30 mouse cellular contexts compared by ENCODE assay signal in the genomic region with DNA sequence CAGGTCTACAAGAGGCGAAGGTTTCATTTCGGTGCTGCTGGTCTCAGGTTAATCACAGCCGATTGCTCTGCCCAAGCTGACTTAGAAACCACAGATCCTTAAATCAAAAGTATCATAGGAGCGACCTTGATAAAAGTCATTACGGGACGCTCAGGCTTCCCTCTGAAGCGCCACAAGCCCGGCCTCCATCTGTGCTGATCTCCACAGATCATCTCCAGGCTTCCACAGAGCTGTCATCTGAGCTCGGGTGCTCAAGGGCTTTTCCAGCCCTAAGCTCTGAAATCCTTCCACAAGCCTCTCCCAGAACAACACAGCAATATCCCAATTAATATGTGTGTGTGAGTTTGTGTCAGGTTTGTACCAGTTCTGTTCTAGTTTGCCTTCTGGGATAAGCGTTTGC. TPM values are rescaled to one million over a fixed set of nuclear protein-coding genes. Genes with fewer than 3 reads are reported as not detected.
DNase-seq lines count a peak whose midpoint lies in the region; ATAC-seq lines count a peak whose summit lies in the region.
"Had no signal": no experiment of that assay in that cellular context is flagged by ENCODE, and none has a peak within 500 bp of the region (broad histone marks: within the 10 kb centered on the region; RNA-seq: fewer than 3 reads in every experiment).

No protein-coding gene starts in this region.

- no peak for DNase-seq in liver, embryonic 11.5 days (ENCODE audit: low spot score)
- DNase-seq in kidney, postnatal 4 days: no peak
- DNase-seq in midbrain, embryonic 14.5 days: no peak
- DNase-seq: B cell, adult 2 months; cerebellum, adult 11 months; cerebellum, adult 9-10 months; cerebellum, postnatal 36 days; gastrocnemius, postnatal 14 days; heart, postnatal 14 days; kidney, adult 11 months; kidney, postnatal 14 days; lung, adult 18-20 months; lung, postnatal 4 days; right cerebral cortex, adult 18-20 months; thymus, postnatal 4 days had no signal

- H3K27ac ChIP-seq in liver, embryonic 12.5 days: peak overlapping the region; percentile 61
- H3K27ac ChIP-seq in liver, embryonic 11.5 days (ENCODE audit: low read depth, low read length): no peak overlapping the region
- peak overlapping the region; percentile 71 for H3K27ac ChIP-seq in liver, embryonic 15.5 days (replicated peaks)
- H3K27ac ChIP-seq in midbrain, embryonic 14.5 days (replicated peaks; ENCODE audit: low read depth, low read length): no peak overlapping the region
- H3K27ac ChIP-seq: embryonic facial prominence, embryonic 13.5 days; forebrain, embryonic 13.5 days; hindbrain, embryonic 10.5 days; hindbrain, embryonic 15.5 days; layer of hippocampus, adult 2 months; left cerebral cortex, adult 2 months; limb, embryonic 12.5 days; midbrain, embryonic 12.5 days; neural tube, embryonic 13.5 days had no signal

- H3K4me3 ChIP-seq in liver, embryonic 12.5 days: peak overlapping the region; percentile 22
- no peak overlapping the region for H3K4me3 ChIP-seq in liver, embryonic 11.5 days (ENCODE audit: low read depth, low read length)
- H3K4me3 ChIP-seq in erythroblast, embryonic 14.5 days (replicated peaks): peak overlapping the region; percentile 61
- H3K4me3 ChIP-seq in liver, embryonic 15.5 days (replicated peaks): peak overlapping the region; percentile 44
- no peak overlapping the region for H3K4me3 ChIP-seq in midbrain, embryonic 14.5 days (replicated peaks; ENCODE audit: low read depth, low read length)
- H3K4me3 ChIP-seq: embryonic facial prominence, embryonic 13.5 days; forebrain, embryonic 13.5 days; hindbrain, embryonic 10.5 days; hindbrain, embryonic 15.5 days; layer of hippocampus, adult 2 months; left cerebral cortex, adult 2 months; limb, embryonic 12.5 days; megakaryocyte, embryonic 14.5 days; midbrain, embryonic 12.5 days; neural tube, embryonic 13.5 days had no signal

- H3K9ac ChIP-seq in liver, embryonic 12.5 days: peak overlapping the region; percentile 22; the same call in 1 of the 2 replicates
- H3K9ac ChIP-seq in liver, embryonic 11.5 days (ENCODE audit: low read depth, low read length): no peak overlapping the region
- peak overlapping the region; percentile 35; the same call in 1 of the 2 replicates for H3K9ac ChIP-seq in liver, embryonic 15.5 days
- no peak overlapping the region for H3K9ac ChIP-seq in midbrain, embryonic 14.5 days (replicated peaks; ENCODE audit: low read length)
- H3K9ac ChIP-seq: embryonic facial prominence, embryonic 13.5 days; forebrain, embryonic 13.5 days; hindbrain, embryonic 15.5 days; limb, embryonic 12.5 days; midbrain, embryonic 12.5 days; neural tube, embryonic 13.5 days had no signal

- H3K4me2 ChIP-seq in liver, embryonic 12.5 days: peak overlapping the region; percentile 62
- H3K4me2 ChIP-seq in liver, embryonic 11.5 days: no peak overlapping the region
- H3K4me2 ChIP-seq in liver, embryonic 15.5 days: peak overlapping the region; percentile 58
- H3K4me2 ChIP-seq in midbrain, embryonic 14.5 days (ENCODE audit: low read length): no peak overlapping the region
- H3K4me2 ChIP-seq: embryonic facial prominence, embryonic 13.5 days; forebrain, embryonic 13.5 days; hindbrain, embryonic 15.5 days; limb, embryonic 12.5 days; midbrain, embryonic 12.5 days; neural tube, embryonic 13.5 days had no signal

- no peaks in the 10 kb centered on the region for H3K36me3 ChIP-seq in liver, embryonic 12.5 days
- H3K36me3 ChIP-seq in liver, embryonic 11.5 days (ENCODE audit: control insufficient read depth, insufficient read depth, low read length): no peaks in the 10 kb centered on the region
- H3K36me3 ChIP-seq in erythroblast, embryonic 14.5 days (ENCODE audit: control insufficient read depth): no peaks in the 10 kb centered on the region
- H3K36me3 ChIP-seq in liver, embryonic 15.5 days (replicated peaks): no peaks in the 10 kb centered on the region
- no peaks in the 10 kb centered on the region for H3K36me3 ChIP-seq in midbrain, embryonic 14.5 days (ENCODE audit: control insufficient read depth, insufficient read depth, low read length)
- H3K36me3 ChIP-seq: embryonic facial prominence, embryonic 13.5 days; hindbrain, embryonic 10.5 days; hindbrain, embryonic 15.5 days; limb, embryonic 12.5 days; midbrain, embryonic 12.5 days; neural tube, embryonic 13.5 days had no signal

- H3K27me3 ChIP-seq in liver, embryonic 12.5 days (replicated peaks): peaks cover 26% of the 10 kb centered on the region
- H3K27me3 ChIP-seq in liver, embryonic 11.5 days (replicated peaks; ENCODE audit: control insufficient read depth, insufficient read depth, low read length): peaks cover 5% of the 10 kb centered on the region; the same call in 1 of the 2 replicates
- peaks cover 24% of the 10 kb centered on the region for H3K27me3 ChIP-seq in erythroblast, embryonic 14.5 days (ENCODE audit: control insufficient read depth)
- H3K27me3 ChIP-seq in liver, embryonic 15.5 days: peaks cover 32% of the 10 kb centered on the region
- no peaks in the 10 kb centered on the region for H3K27me3 ChIP-seq in midbrain, embryonic 14.5 days (ENCODE audit: control insufficient read depth, insufficient read depth, low read length)
- H3K27me3 ChIP-seq: embryonic facial prominence, embryonic 13.5 days; forebrain, embryonic 13.5 days; hindbrain, embryonic 15.5 days had no signal

- 74% methylated on average over 10 of the region's 10 CpGs for WGBS in liver, embryonic 12.5 days (ENCODE audit: insufficient replicate concordance)
- 83% methylated on average over 10 of the region's 10 CpGs for whole genome bisulfite sequencing in liver, embryonic 11.5 days
- WGBS in liver, embryonic 15.5 days (ENCODE audit: insufficient replicate concordance): 83% methylated on average over 10 of the region's 10 CpGs
- 92% methylated on average over 10 of the region's 10 CpGs for WGBS in midbrain, embryonic 14.5 days

- ATAC-seq in liver, embryonic 12.5 days: peak; percentile 38; the same call in 1 of the 2 replicates
- no peak for ATAC-seq in liver, embryonic 11.5 days (replicated peaks; ENCODE audit: low FRiP score)
- ATAC-seq in liver, embryonic 15.5 days (ENCODE audit: insufficient read depth): peak; percentile 52; the same call in 1 of the 2 replicates
- ATAC-seq in midbrain, embryonic 14.5 days (ENCODE audit: low FRiP score, low TSS enrichment): no peak
- ATAC-seq: forebrain, embryonic 13.5 days; inflammation-experienced regulatory T-cells, adult 6 months; lung, postnatal 0 days had no signal

- H3K4me1 ChIP-seq in liver, embryonic 12.5 days: peaks cover 26% of the 10 kb centered on the region
- H3K4me1 ChIP-seq in liver, embryonic 11.5 days (replicated peaks; ENCODE audit: control insufficient read depth, insufficient read depth, low read length): no peaks in the 10 kb centered on the region; the same call in 1 of the 2 replicates
- H3K4me1 ChIP-seq in erythroblast, embryonic 14.5 days (ENCODE audit: control insufficient read depth): peaks cover 43% of the 10 kb centered on the region
- peaks cover 33% of the 10 kb centered on the region for H3K4me1 ChIP-seq in liver, embryonic 15.5 days (replicated peaks)
- H3K4me1 ChIP-seq in midbrain, embryonic 14.5 days (ENCODE audit: control insufficient read depth, insufficient read depth, low read length): no peaks in the 10 kb centered on the region
- H3K4me1 ChIP-seq: embryonic facial prominence, embryonic 13.5 days; limb, embryonic 12.5 days had no signal

- no peaks in the 10 kb centered on the region for H3K9me3 ChIP-seq in liver, embryonic 12.5 days (replicated peaks)
- H3K9me3 ChIP-seq in liver, embryonic 11.5 days (ENCODE audit: control insufficient read depth, low read length): no peaks in the 10 kb centered on the region
- H3K9me3 ChIP-seq in erythroblast, embryonic 14.5 days (ENCODE audit: control insufficient read depth, low read length): peaks cover 5% of the 10 kb centered on the region; the same call in 1 of the 2 replicates
- H3K9me3 ChIP-seq in liver, embryonic 15.5 days (replicated peaks): no peaks in the 10 kb centered on the region
- H3K9me3 ChIP-seq in midbrain, embryonic 14.5 days (ENCODE audit: control insufficient read depth, low read length): no peaks in the 10 kb centered on the region
- H3K9me3 ChIP-seq: forebrain, embryonic 13.5 days; hindbrain, embryonic 10.5 days; hindbrain, embryonic 15.5 days; limb, embryonic 12.5 days; midbrain, embryonic 12.5 days; neural tube, embryonic 13.5 days had no signal

RNA-seq across cellular contexts. Expression of gene Gm266, which starts 22.3 kb away (rescaled TPM):
- polyA plus RNA-seq in liver, embryonic 12.5 days (2016; fragmentation: Nextera tagmentation; extraction: Ambion mirVana): 1.8 and 2.4 TPM in 2 replicates
- polyA plus RNA-seq in liver, embryonic 11.5 days (2014; fragmentation: Nextera tagmentation; extraction: Ambion mirVana): 4.9 and 5.6 TPM in 2 replicates
- polyA plus RNA-seq in erythroblast, embryonic 14.5 days (2012): not detected in 2 replicates
- 0.56 and 0.62 TPM in 2 replicates for polyA plus RNA-seq in liver, embryonic 15.5 days (2015; fragmentation: Nextera tagmentation; extraction: Ambion mirVana)
- polyA plus RNA-seq in midbrain, embryonic 14.5 days (2014; fragmentation: Nextera tagmentation; extraction: Ambion mirVana): 1.5 and 1.9 TPM in 2 replicates
- polyA plus RNA-seq: inflammation-experienced regulatory T-cells, adult 6 months had no signal

RNA-seq across cellular contexts. Expression of gene Eif5, which starts 29.9 kb away (rescaled TPM):
- polyA plus RNA-seq in liver, embryonic 12.5 days (2016; fragmentation: Nextera tagmentation; extraction: Ambion mirVana): 664 and 670 TPM in 2 replicates
- polyA plus RNA-seq in liver, embryonic 11.5 days (2014; fragmentation: Nextera tagmentation; extraction: Ambion mirVana): 623 and 628 TPM in 2 replicates
- 16.6 and 23.0 TPM in 2 replicates for polyA plus RNA-seq in erythroblast, embryonic 14.5 days (2012)
- 499 and 578 TPM in 2 replicates for polyA plus RNA-seq in liver, embryonic 15.5 days (2015; fragmentation: Nextera tagmentation; extraction: Ambion mirVana)
- polyA plus RNA-seq in midbrain, embryonic 14.5 days (2014; fragmentation: Nextera tagmentation; extraction: Ambion mirVana): 486 and 550 TPM in 2 replicates

Comparison
In these comparisons a context has a peak if more than half of its experiments do, and no peak if none do; other contexts are left out.
1. ATAC-seq: peak in liver, embryonic 12.5 days (single experiment) and liver, embryonic 15.5 days (single experiment); none in liver, embryonic 11.5 days (single experiment) and midbrain, embryonic 14.5 days (single experiment).
2. H3K27ac ChIP-seq: peak in liver, embryonic 12.5 days (single experiment) and liver, embryonic 15.5 days (single experiment); none in liver, embryonic 11.5 days (single experiment) and midbrain, embryonic 14.5 days (single experiment).
3. H3K4me2 ChIP-seq: peak in liver, embryonic 12.5 days (single experiment) and liver, embryonic 15.5 days (single experiment); none in liver, embryonic 11.5 days (single experiment) and midbrain, embryonic 14.5 days (single experiment).
4. H3K4me3 ChIP-seq: peak in liver, embryonic 12.5 days (single experiment), erythroblast, embryonic 14.5 days (single experiment) and liver, embryonic 15.5 days (single experiment); none in liver, embryonic 11.5 days (single experiment) and midbrain, embryonic 14.5 days (single experiment).
5. H3K9ac ChIP-seq: peak in liver, embryonic 12.5 days (single experiment) and liver, embryonic 15.5 days (single experiment); none in liver, embryonic 11.5 days (single experiment) and midbrain, embryonic 14.5 days (single experiment).
6. RNA of gene Eif5, which starts 29.9 kb away (polyA plus RNA-seq): 664 to 670 TPM in liver, embryonic 12.5 days, 623 to 628 TPM in liver, embryonic 11.5 days, 499 to 578 TPM in liver, embryonic 15.5 days and 486 to 550 TPM in midbrain, embryonic 14.5 days; 16.6 to 23.0 TPM in erythroblast, embryonic 14.5 days; every median in the first group is over 10 times any median in the second.